Mouse (Mus musculus): ENCODE results near the gene Loxl1.
A peak's percentile ranks its signal among the peaks of the same experiment; 100 is the strongest.

Loxl1 gene

GRCm38 (mm10) chr9:58311191-58311910, 1.6 kb downstream of the Loxl1 start:
- no peak for DNase-seq (ENCODE audit: low read depth, low spot score)

- no peak for DNase-seq (ENCODE audit: low read depth, low spot score)
Observed at GRCm38 (mm10) chr9:58310043-58310660, 2.8 kb downstream of the Loxl1 start.

DNA sequence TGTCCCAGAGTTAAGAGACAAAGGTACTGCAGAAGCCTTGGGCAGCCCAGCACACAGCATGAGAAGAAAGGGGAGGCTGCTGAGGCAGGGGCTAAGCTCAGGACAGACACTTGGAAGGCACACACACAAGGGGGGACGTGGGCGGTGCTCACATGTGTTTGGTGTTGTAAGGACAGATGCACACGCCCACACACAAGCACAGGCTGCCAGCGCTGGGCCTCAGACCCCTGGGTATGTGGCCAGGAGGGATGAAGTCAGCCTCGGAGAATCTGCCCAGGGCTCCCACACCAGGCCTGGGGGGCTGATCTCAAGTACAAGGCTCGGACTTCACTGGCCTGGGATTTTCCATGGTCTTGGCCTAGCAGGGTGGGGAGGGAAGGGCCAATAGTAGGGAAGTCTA, 4.6 kb downstream of the Loxl1 start:
- DNase-seq (ENCODE audit: low read depth, low spot score): no peak

- DNase-seq (ENCODE audit: low read depth, low spot score): no peak
Observed at GRCm38 (mm10) chr9:58305686-58306085, 7.3 kb downstream of the Loxl1 start.

- DNase-seq (ENCODE audit: low read depth, low spot score): no peak
Observed at GRCm38 (mm10) chr9:58303599-58304271, 9.3 kb downstream of the Loxl1 start.

DNA sequence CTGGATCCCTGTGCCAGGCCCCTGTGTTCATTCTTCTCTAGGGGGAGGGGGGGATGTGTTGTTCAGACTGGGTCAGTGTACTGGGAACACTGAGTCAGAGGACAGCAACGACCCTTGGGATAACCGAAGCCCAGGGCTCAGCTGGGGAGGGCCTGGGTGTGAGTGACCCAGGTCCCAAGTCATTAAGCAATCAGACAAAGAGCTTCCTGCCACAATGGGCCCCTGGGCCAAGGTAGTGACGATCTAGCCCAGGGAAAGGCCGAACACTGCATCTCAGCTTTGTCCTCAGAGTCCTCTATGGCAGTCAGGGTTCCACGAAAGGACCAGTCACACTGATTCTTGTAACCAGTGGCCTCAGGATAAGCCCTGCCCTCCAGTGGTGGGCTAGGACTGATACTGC, 9.9 kb downstream of the Loxl1 start:
- DNase-seq (ENCODE audit: low read depth, low spot score): no peak

DNA sequence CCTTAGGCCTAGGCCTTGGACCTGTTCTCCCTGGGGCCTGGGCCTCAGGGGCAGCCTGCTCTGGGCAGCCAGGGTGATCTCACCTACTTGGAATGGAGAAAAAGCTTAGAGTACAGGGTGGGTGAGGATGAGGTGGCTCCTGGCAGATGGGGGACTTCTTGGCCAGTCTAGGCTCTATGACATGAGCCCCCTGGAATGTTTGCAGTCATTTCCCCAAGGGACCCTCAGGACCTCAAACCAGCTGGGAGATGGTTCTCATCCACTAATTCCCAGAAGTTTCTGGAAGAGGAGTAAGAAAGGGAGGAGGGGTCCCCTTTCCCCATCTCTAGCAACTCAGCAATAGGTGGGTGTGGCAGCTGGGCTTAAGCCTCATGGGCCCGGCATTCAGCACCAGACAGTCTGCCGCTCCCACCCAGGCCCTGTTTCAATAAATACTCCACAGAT, 13.6 kb downstream of the Loxl1 start:
- no peak for DNase-seq (ENCODE audit: low read depth, low spot score)

GRCm38 (mm10) chr9:58297961-58298477, 15.0 kb downstream of the Loxl1 start:
- DNase-seq (ENCODE audit: low read depth, low spot score): no peak

GRCm38 (mm10) chr9:58297065-58297464, 15.9 kb downstream of the Loxl1 start:
- DNase-seq (ENCODE audit: low read depth, low spot score): no peak

- DNase-seq (ENCODE audit: low read depth, low spot score): no peak
Observed at GRCm38 (mm10) chr9:58295766-58296361, 17.1 kb downstream of the Loxl1 start.

GRCm38 (mm10) chr9:58295345-58295744, 17.6 kb downstream of the Loxl1 start:
- DNase-seq (ENCODE audit: low read depth, low spot score): no peak

DNA sequence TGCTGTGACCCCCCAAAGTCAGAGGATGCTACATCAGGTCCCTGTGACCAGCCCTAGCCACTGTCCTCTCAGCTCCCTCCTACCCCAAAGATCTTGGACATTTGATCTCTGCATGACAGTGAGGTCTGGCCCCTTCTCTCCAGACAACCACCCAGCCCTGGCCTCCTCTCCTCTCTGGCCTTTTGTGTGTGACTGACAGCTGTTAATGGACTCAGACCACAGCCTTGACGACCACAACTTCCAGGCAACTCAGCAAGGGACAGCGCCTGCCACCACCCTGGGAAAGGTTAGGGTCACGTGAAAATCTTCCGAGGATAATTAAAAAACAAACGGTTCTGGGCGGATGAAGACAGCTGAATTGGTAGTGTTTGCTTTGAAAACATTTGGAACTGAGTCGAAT, 18.5 kb downstream of the Loxl1 start:
- no peak for DNase-seq (ENCODE audit: low read depth, low spot score)

DNA sequence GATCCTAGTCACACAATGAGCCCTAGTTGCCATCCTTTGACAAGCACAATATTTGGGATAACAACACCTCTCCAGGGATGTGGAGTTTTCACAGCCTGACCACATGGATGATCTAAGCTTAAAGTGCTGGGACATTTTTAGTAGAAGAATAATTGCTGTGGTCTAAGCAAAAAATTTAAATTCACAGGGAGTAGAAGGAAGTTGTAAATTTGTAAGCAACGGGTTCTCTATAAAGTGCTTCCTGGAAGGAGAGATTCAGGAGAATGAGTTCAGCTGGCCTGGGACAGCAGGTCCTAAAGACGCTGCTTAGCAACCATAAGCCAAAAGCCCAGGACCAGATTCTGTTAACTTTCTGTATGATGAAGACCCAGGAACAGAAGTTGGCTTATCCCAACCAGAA, 23.1 kb downstream of the Loxl1 start:
- no peak for DNase-seq (ENCODE audit: low read depth, low spot score)

DNA sequence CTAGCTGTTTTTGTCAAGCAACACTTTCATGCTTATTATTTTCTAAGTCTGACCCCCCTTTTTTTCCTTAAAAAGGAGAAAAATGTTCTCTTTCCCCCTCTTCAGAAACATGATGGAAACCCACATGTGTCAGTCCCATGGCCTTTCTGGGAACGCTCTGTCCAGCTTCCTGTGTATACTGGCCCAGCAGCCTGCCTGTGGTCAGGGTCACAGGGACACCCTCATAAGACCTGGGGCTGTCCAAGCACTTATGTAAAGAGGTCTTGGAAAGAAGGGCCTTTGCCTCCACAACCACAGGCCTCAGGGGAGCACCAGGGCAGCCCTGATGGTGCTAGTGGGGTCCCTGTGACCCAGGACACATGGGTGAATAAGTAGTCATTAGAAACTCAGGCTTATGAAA, 23.9 kb downstream of the Loxl1 start:
- DNase-seq (ENCODE audit: low read depth, low spot score): no peak

GRCm38 (mm10) chr9:58283431-58283830, 29.6 kb downstream of the Loxl1 start:
- DNase-seq (ENCODE audit: low read depth, low spot score): no peak

GRCm38 (mm10) chr9:58281597-58281996, 31.4 kb downstream of the Loxl1 start:
- no peak for DNase-seq (ENCODE audit: low read depth, low spot score)

GRCm38 (mm10) chr9:58280259-58281109, 32.5 kb downstream of the Loxl1 start:
- peak; percentile 71 for DNase-seq (ENCODE audit: low read depth, low spot score)

GRCm38 (mm10) chr9:58279780-58280179, 33.2 kb downstream of the Loxl1 start:
- no peak for DNase-seq (ENCODE audit: low read depth, low spot score)

DNA sequence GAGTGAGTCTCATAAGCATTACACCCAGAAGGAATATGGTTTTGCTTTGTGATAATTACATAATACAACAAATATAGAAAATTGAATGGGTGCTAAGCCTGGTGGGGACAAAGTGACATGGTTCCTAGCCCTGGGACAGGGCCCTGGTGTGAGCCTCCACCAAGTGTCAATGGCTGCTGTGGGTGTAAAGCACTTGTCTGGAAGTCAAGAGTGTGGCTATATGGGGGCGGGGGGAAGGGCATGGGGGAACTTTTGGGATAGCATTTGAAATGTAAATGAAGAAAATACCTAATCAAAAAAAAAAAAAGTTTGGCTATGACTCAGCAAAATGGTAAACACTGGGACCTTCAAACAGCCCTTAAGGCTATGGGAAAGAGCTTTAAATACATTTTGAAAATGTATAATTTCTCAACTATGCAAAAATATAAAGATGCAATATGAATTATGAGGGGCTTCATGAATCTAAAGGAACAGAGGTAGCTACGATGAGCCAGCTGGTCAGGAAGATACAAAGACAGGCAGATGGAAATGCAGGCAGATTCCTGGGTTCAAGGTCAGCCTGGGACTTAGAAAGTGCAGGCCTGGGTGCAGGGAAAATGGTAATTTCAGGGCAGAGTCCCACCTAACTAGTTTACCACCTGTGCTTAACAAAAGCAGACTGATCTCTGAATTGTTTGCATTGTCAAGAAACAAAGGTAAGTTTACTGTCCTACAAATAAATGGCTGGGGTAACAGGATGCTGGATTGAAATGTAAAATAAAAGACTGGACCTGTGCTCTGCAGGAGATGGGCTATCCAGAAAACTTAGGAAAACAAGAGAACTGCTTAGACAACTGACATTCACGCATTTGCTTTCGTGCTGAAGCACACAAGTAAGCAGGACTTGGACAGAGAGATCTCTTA, 33.9 kb downstream of the Loxl1 start:
- no peak for DNase-seq (ENCODE audit: low read depth, low spot score)

- no peak for DNase-seq (ENCODE audit: low read depth, low spot score)
Observed at GRCm38 (mm10) chr9:58278313-58278712, 34.7 kb downstream of the Loxl1 start.

Measured in brain, embryonic 18.5 days (tissue).